Mouse (Mus musculus): ENCODE results near the gene Pld1. TPM values are rescaled to one million over a fixed set of nuclear protein-coding genes. Genes with fewer than 3 reads are reported as not detected.

Pld1 gene
- polyA plus RNA-seq, 1 experiment from 2014 or later, result 4.0 TPM

DNA sequence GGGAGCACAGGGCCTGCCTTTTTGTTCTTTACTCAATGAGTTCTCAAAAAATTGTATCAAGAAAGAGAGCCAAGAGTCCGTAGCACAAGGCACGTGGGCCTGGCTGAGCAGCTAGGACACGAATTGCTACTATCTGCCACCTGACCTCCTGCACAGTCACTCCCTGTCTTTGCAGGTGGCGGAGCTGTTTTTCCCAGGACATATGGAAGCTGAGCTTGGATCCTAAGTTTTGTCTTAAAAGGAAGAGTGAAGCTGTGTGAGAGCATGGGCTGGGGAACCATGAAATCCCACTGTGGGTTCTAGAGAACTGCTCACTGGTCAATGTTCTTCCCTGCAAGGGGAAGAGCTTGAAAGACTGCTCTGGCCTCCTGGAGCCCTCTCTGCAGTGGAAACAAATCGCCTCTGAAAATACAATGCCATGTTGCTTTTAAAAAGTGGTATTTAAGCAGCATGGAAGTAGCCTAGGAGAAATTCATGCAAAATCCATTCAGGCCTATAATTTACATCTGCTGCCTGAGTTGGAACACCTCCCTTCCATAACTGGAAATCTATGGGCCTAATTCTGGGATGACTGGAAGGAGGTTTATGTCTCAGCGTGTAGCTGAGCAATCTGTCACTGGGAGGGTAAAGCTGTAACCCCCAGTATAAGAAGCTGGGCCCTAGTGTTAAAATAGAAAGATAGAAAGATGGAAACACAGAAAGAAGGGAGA is 229.5 kb downstream of the Pld1 start:
- whole genome bisulfite sequencing, result 84% methylated on average over 6 of the region's 6 CpGs
- Histone ChIP-seq H3K27me3 (replicated peaks) (no peaks in the 10 kb centered on the region), H3K4me2 (no peak overlapping the region), H3K27ac (replicated peaks) (no peak overlapping the region), H3K9me3 (replicated peaks) (no peaks in the 10 kb centered on the region), H3K9ac (replicated peaks) (no peak overlapping the region), H3K4me3 (replicated peaks) (no peak overlapping the region), H3K36me3 (no peaks in the 10 kb centered on the region), H3K4me1 (peaks cover 8% of the 10 kb centered on the region; the same call in 1 of the 2 replicates)
- ATAC-seq (ENCODE audit: low FRiP score), result no peak

DNA sequence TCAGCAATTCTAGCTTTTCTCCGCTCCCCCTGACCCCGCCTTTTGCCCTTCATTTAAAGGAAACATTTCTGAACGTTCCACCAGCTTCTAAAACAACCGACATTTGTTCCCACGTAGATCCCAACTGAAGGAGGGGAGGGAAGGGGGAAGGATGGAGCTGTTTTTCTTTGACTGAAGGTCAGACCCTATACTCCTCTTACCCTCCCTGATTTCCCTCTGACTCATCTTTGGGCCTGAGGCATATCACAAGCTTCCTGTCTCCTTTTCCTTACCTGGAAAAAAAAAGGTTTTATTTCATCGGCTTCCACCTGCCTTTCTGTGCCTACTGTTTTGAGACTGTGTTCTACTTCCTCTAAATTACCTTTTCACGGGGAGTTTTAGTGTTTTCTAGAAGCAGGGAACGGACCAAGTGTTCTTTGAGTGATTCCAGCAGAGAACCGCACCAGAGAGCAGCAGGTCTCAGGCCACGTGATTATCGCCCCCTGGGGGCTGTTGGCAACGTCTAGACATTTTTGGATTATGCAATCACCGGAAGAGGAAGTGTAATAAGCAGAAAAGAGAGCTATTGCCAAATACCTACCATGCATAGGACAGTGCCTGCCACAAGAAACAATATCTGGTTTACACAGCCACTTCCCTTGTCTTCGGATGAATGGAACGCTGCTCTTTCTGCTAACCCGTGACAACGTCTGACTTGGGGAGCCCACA is 232.6 kb downstream of the Pld1 start:
- H3K4me2 ChIP-seq, result 0 out of 2 replicates have a peak overlapping the region, but pooled peaks have one; percentile 11
- WGBS, result 47% methylated on average over 17 of the region's 17 CpGs

DNA sequence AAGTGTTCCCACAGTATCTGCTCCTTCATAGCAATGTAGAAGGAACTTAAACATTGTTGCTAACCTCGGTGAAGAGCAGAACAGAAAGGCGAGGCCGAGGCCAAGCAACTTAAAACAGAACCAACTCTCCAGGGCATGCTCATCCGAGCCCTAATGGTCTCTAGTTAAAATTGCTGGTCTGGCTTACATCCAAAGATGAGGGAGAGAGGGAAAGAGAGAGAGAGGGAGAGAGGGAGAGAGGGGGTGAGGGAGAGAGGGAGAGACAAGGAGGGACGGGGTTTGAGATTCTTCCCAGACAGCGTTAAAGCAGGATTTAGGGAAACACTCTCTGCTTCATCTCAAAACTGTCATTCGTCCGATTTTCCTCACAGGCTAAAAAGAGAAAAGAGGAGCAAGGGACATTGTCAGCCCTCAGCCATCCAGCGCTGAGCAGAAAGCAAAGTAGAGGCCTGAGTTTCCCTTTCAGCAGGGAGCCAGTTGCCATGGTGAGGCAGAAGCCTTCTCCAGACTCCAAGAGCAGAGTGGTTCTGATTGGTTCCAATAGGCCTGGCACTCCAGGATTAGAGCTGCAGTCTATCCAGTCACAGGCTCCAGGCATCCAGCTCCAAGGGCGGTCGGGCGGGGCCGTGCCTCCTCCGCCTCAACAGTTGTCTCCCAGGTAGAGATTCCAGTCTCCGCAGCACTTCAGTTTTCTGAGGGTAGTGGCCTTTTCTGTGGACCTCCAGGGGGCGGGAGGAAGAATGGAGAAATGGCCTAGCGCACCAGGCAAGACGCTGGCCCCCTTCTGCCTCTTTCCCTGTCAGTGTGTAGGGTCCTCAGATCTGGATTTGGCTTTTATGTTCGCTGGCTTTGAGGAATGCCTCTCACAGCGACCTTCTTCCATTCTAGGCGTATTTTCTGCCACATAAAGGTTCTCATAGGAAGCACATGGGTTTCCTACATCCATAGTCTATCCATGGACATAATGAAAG is 237.8 kb downstream of the Pld1 start:
- peak overlapping the region; percentile 59 for H3K4me2 ChIP-seq
- H3K36me3 ChIP-seq, result no peaks in the 10 kb centered on the region
- no peaks in the 10 kb centered on the region for H3K9me3 ChIP-seq (replicated peaks)
- ATAC-seq (ENCODE audit: low FRiP score), result peak; percentile 99
- H3K27ac ChIP-seq (replicated peaks), result peak overlapping the region; percentile 77
- H3K9ac ChIP-seq (replicated peaks), result peak overlapping the region; percentile 23; the same call in 1 of the 2 replicates
- WGBS, result 7% methylated on average over 21 of the region's 21 CpGs
- no peaks in the 10 kb centered on the region for H3K27me3 ChIP-seq (replicated peaks)
- H3K4me1 ChIP-seq, result peaks cover 20% of the 10 kb centered on the region
- H3K4me3 ChIP-seq (replicated peaks), result peak overlapping the region; percentile 32

More for the DNA sequence above, 232.6 kb downstream of the Pld1 start:
- H3K4me3 ChIP-seq (replicated peaks), result no peak overlapping the region
- H3K36me3 ChIP-seq, result no peaks in the 10 kb centered on the region
- H3K27ac ChIP-seq (replicated peaks), result no peak overlapping the region
- H3K9ac ChIP-seq (replicated peaks), result no peak overlapping the region
- H3K9me3 ChIP-seq (replicated peaks), result no peaks in the 10 kb centered on the region
- H3K4me1 ChIP-seq, result peaks cover 16% of the 10 kb centered on the region
- ATAC-seq (ENCODE audit: low FRiP score), result no peak
- no peaks in the 10 kb centered on the region for H3K27me3 ChIP-seq (replicated peaks)

DNA sequence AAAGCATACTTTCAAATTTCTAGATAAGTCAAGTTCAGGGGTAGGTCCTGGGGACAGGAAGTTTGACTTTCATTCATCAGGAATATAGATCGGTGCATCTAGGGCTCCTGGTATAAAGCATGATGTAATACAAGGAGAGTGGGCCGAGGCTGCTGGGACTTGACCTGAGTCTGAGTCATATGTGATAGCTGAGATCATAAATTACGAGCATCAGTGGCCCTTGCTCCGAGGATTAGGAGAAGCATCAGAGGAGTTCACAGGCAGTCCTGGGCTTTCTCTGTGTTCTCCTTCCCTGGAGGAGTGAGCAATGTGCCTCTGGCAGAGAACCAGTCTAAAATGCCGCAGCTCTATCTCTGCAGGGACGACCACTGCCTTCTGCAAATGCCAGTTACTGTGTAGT is 239.8 kb downstream of the Pld1 start:
- H3K9ac ChIP-seq (replicated peaks), result no peak overlapping the region
- H3K4me1 ChIP-seq, result peaks cover 16% of the 10 kb centered on the region
- H3K27me3 ChIP-seq (replicated peaks), result no peaks in the 10 kb centered on the region
- no peak overlapping the region for H3K4me3 ChIP-seq (replicated peaks)
- H3K4me2 ChIP-seq, result no peak overlapping the region
- H3K27ac ChIP-seq (replicated peaks), result no peak overlapping the region; the same call in 1 of the 2 replicates
- H3K9me3 ChIP-seq (replicated peaks), result no peaks in the 10 kb centered on the region
- 69% methylated on average over 6 of the region's 6 CpGs for WGBS
- no peaks in the 10 kb centered on the region for H3K36me3 ChIP-seq
- ATAC-seq (ENCODE audit: low FRiP score), result no peak

Other genes starting within 250 kb of the Pld1 start
- 8.2 and 9.9 TPM in 2 replicates for gene Fndc3b, start 227.4 kb upstream of the Pld1 start, polyA plus RNA-seq (2015; fragmentation: Nextera tagmentation; extraction: Ambion mirVana)
- 0.82 and 0.98 TPM in 2 replicates for gene Tmem212, start 42.3 kb upstream of the Pld1 start, polyA plus RNA-seq (2015; fragmentation: Nextera tagmentation; extraction: Ambion mirVana)

All from neural tube, embryonic 15.5 days (tissue).